Mouse (Mus musculus): ENCODE measurements around the gene Adtrp. TPM values are rescaled to one million over a fixed set of nuclear protein-coding genes. Genes with fewer than 3 reads are reported as not detected.

Gene Adtrp
- polyA plus RNA-seq, 1 experiment = 76.9 TPM

GRCm38 (mm10) chr13:41807300-41807699, 40.2 kb downstream of the Adtrp start:
- TF ChIP-seq POLR2A (IDR thresholded peaks at IDR 0.05; ENCODE audit: low read depth, low read length) = no peak
- TF ChIP-seq CTCF (IDR thresholded peaks at IDR 0.05; ENCODE audit: extremely low read depth, insufficient read length, insufficient replicate concordance, low read depth, low read length) = no peak
- H3K27me3 ChIP-seq (ENCODE audit: control insufficient read depth, insufficient read depth, low read length) = no peaks in the 10 kb centered on the region
- 92% methylated on average over 4 of the region's 4 CpGs for WGBS
- H3K27ac ChIP-seq (ENCODE audit: insufficient read depth, low read depth, low read length) = no peak overlapping the region
- H3K36me3 ChIP-seq (ENCODE audit: control insufficient read depth, insufficient read depth, low read length) = peaks cover 4% of the 10 kb centered on the region
- no peak overlapping the region for H3K4me3 ChIP-seq (ENCODE audit: low read depth, low read length)
- no peaks in the 10 kb centered on the region for H3K4me1 ChIP-seq (ENCODE audit: control insufficient read depth, insufficient read depth, insufficient read length, low read length)

- H3K4me3 ChIP-seq (ENCODE audit: low read depth, low read length) = no peak overlapping the region
- no peaks in the 10 kb centered on the region for H3K4me1 ChIP-seq (ENCODE audit: control insufficient read depth, insufficient read depth, insufficient read length, low read length)
- peaks cover 4% of the 10 kb centered on the region; the same call in 1 of the 2 replicates for H3K36me3 ChIP-seq (ENCODE audit: control insufficient read depth, insufficient read depth, low read length)
- H3K27ac ChIP-seq (ENCODE audit: insufficient read depth, low read depth, low read length) = no peak overlapping the region
- 59% methylated on average over 7 of the region's 7 CpGs for WGBS
- H3K27me3 ChIP-seq (ENCODE audit: control insufficient read depth, insufficient read depth, low read length) = no peaks in the 10 kb centered on the region
- TF ChIP-seq CTCF (IDR thresholded peaks at IDR 0.05; ENCODE audit: extremely low read depth, insufficient read length, insufficient replicate concordance, low read depth, low read length) (no peak), POLR2A (IDR thresholded peaks at IDR 0.05; ENCODE audit: low read depth, low read length) (no peak)
Measured at GRCm38 (mm10) chr13:41805138-41805820, 42.2 kb downstream of the Adtrp start.

GRCm38 (mm10) chr13:41803656-41804265, 43.7 kb downstream of the Adtrp start:
- TF ChIP-seq POLR2A (IDR thresholded peaks at IDR 0.05; ENCODE audit: low read depth, low read length) (no peak), CTCF (IDR thresholded peaks at IDR 0.05; ENCODE audit: extremely low read depth, insufficient read length, insufficient replicate concordance, low read depth, low read length) (no peak)
- Histone ChIP-seq H3K27ac (ENCODE audit: insufficient read depth, low read depth, low read length) (no peak overlapping the region), H3K36me3 (ENCODE audit: control insufficient read depth, insufficient read depth, low read length) (peaks cover 2% of the 10 kb centered on the region; the same call in 1 of the 2 replicates), H3K4me1 (ENCODE audit: control insufficient read depth, insufficient read depth, insufficient read length, low read length) (no peaks in the 10 kb centered on the region), H3K27me3 (ENCODE audit: control insufficient read depth, insufficient read depth, low read length) (no peaks in the 10 kb centered on the region), H3K4me3 (ENCODE audit: low read depth, low read length) (no peak overlapping the region)
- 47% methylated on average over 8 of the region's 8 CpGs for WGBS

GRCm38 (mm10) chr13:41801177-41801636, 46.3 kb downstream of the Adtrp start:
- Histone ChIP-seq H3K27me3 (ENCODE audit: control insufficient read depth, insufficient read depth, low read length) (no peaks in the 10 kb centered on the region), H3K4me3 (ENCODE audit: low read depth, low read length) (no peak overlapping the region), H3K36me3 (ENCODE audit: control insufficient read depth, insufficient read depth, low read length) (0 out of 2 replicates have a peak, but pooled peaks cover 2% of the 10 kb centered on the region), H3K4me1 (ENCODE audit: control insufficient read depth, insufficient read depth, insufficient read length, low read length) (no peaks in the 10 kb centered on the region), H3K27ac (ENCODE audit: insufficient read depth, low read depth, low read length) (no peak overlapping the region)
- TF ChIP-seq CTCF (IDR thresholded peaks at IDR 0.05; ENCODE audit: extremely low read depth, insufficient read length, insufficient replicate concordance, low read depth, low read length) = no peak
- no peak for TF ChIP-seq POLR2A (IDR thresholded peaks at IDR 0.05; ENCODE audit: low read depth, low read length)
- WGBS = 64% methylated on average over 8 of the region's 8 CpGs

- TF ChIP-seq CTCF (IDR thresholded peaks at IDR 0.05; ENCODE audit: extremely low read depth, insufficient read length, insufficient replicate concordance, low read depth, low read length) (no peak), POLR2A (IDR thresholded peaks at IDR 0.05; ENCODE audit: low read depth, low read length) (no peak)
- 86% methylated on average over 6 of the region's 6 CpGs for WGBS
- Histone ChIP-seq H3K4me3 (ENCODE audit: low read depth, low read length) (no peak overlapping the region), H3K27me3 (ENCODE audit: control insufficient read depth, insufficient read depth, low read length) (no peaks in the 10 kb centered on the region), H3K27ac (ENCODE audit: insufficient read depth, low read depth, low read length) (no peak overlapping the region), H3K4me1 (ENCODE audit: control insufficient read depth, insufficient read depth, insufficient read length, low read length) (no peaks in the 10 kb centered on the region), H3K36me3 (ENCODE audit: control insufficient read depth, insufficient read depth, low read length) (no peaks in the 10 kb centered on the region; the same call in 1 of the 2 replicates)
Measured at GRCm38 (mm10) chr13:41792849-41793248, 54.6 kb downstream of the Adtrp start.

GRCm38 (mm10) chr13:41787863-41788536, 59.5 kb downstream of the Adtrp start:
- Histone ChIP-seq H3K36me3 (ENCODE audit: control insufficient read depth, insufficient read depth, low read length) (no peaks in the 10 kb centered on the region), H3K4me1 (ENCODE audit: control insufficient read depth, insufficient read depth, insufficient read length, low read length) (peaks cover 2% of the 10 kb centered on the region; the same call in 1 of the 2 replicates), H3K27me3 (ENCODE audit: control insufficient read depth, insufficient read depth, low read length) (no peaks in the 10 kb centered on the region), H3K27ac (ENCODE audit: insufficient read depth, low read depth, low read length) (peak overlapping the region; percentile 34; the same call in 1 of the 2 replicates), H3K4me3 (ENCODE audit: low read depth, low read length) (no peak overlapping the region)
- 71% methylated on average over 2 of the region's 2 CpGs for WGBS
- TF ChIP-seq POLR2A (IDR thresholded peaks at IDR 0.05; ENCODE audit: low read depth, low read length) = no peak
- no peak for TF ChIP-seq CTCF (IDR thresholded peaks at IDR 0.05; ENCODE audit: extremely low read depth, insufficient read length, insufficient replicate concordance, low read depth, low read length)

GRCm38 (mm10) chr13:41786640-41787039, 60.8 kb downstream of the Adtrp start:
- peaks cover 2% of the 10 kb centered on the region; the same call in 1 of the 2 replicates for H3K4me1 ChIP-seq (ENCODE audit: control insufficient read depth, insufficient read depth, insufficient read length, low read length)
- H3K27me3 ChIP-seq (ENCODE audit: control insufficient read depth, insufficient read depth, low read length) = no peaks in the 10 kb centered on the region
- H3K36me3 ChIP-seq (ENCODE audit: control insufficient read depth, insufficient read depth, low read length) = no peaks in the 10 kb centered on the region
- H3K27ac ChIP-seq (ENCODE audit: insufficient read depth, low read depth, low read length) = no peak overlapping the region
- TF ChIP-seq CTCF (IDR thresholded peaks at IDR 0.05; ENCODE audit: extremely low read depth, insufficient read length, insufficient replicate concordance, low read depth, low read length) = no peak
- no peak for TF ChIP-seq POLR2A (IDR thresholded peaks at IDR 0.05; ENCODE audit: low read depth, low read length)
- no peak overlapping the region for H3K4me3 ChIP-seq (ENCODE audit: low read depth, low read length)
- WGBS = 91% methylated on average over 3 of the region's 3 CpGs

Data from small intestine, adult 2 months (tissue).